Mouse (Mus musculus): Measurements from ENCODE around the gene Gm5926.
"Not testable (repeated sequence)": the region's sequence is repeated elsewhere in the genome, so short reads cannot be mapped to it uniquely, and the experiment has no call there.

The Gm5926 gene

GRCm38 (mm10) chrX:32650416-32650815 is at the start of gene Gm5926:
Gene Gm5926, plus strand, starts transcription at chrX:32650716.
- not testable (repeated sequence) for DNase-seq (ENCODE audit: low read depth, low spot score)

- DNase-seq (ENCODE audit: low read depth, low spot score) = not testable (repeated sequence)
Observed at GRCm38 (mm10) chrX:32601008-32601407, 49.5 kb upstream of the Gm5926 start.

GRCm38 (mm10) chrX:32601425-32601824 is 49.1 kb upstream of the Gm5926 start:
- DNase-seq (ENCODE audit: low read depth, low spot score) = not testable (repeated sequence)

Measured in WW6 (cell line).